Mouse (Mus musculus) heart, embryonic 13.5 days (tissue): ENCODE measurements around the gene Pgd. TPM values are rescaled to one million over a fixed set of nuclear protein-coding genes. Genes with fewer than 3 reads are reported as not detected.
"Not testable (repeated sequence)": the region's sequence is repeated elsewhere in the genome, so short reads cannot be mapped to it uniquely, and the experiment has no call there.

Experiments
- ATAC-seq: fragments of 200-750 bp; cut with Nextera tagmentation; 2 replicates; pipeline ENCODE4 v1.8.0; 2017; ENCODE audit warnings: moderate TSS enrichment; ENCODE audit not compliant: insufficient number of reproducible peaks, low FRiP score, low TSS enrichment; ENCODE audit errors: extremely low read depth
- H3K27ac ChIP-seq: fragments of 300-500 bp; sonication (generic); replicated peaks from 2 replicates; pipeline ENCODE4 v1.5.1; 2015; ENCODE audit warnings: moderate library complexity, mild to moderate bottlenecking, inconsistent platforms
- H3K27me3 ChIP-seq: fragments of 300-500 bp; sonication (generic); replicated peaks from 2 replicates; pipeline ENCODE4 v1.6.1; 2015; ENCODE audit warnings: mild to moderate bottlenecking, inconsistent platforms
- H3K36me3 ChIP-seq: fragments of 300-500 bp; sonication (generic); 2 replicates; pipeline ENCODE4 v1.6.1; 2015; ENCODE audit warnings: mild to moderate bottlenecking, inconsistent platforms
- H3K4me1 ChIP-seq: fragments of 300-500 bp; sonication (generic); 2 replicates; pipeline ENCODE4 v1.6.1; 2015; ENCODE audit warnings: inconsistent platforms
- H3K4me2 ChIP-seq: fragments of 300-500 bp; sonication (generic); 2 replicates; pipeline ENCODE4 v1.6.1; 2015; ENCODE audit warnings: inconsistent platforms, mild to moderate bottlenecking, moderate library complexity
- H3K4me3 ChIP-seq: fragments of 300-500 bp; sonication (generic); 2 replicates; pipeline ENCODE4 v1.5.1; 2015; ENCODE audit warnings: moderate library complexity, mild to moderate bottlenecking, inconsistent platforms
- H3K9ac ChIP-seq: fragments of 300-500 bp; sonication (generic); 2 replicates; pipeline ENCODE4 v1.6.1; 2015; ENCODE audit warnings: inconsistent platforms, mild to moderate bottlenecking, moderate library complexity
- H3K9me3 ChIP-seq: fragments of 300-500 bp; sonication (generic); 2 replicates; pipeline ENCODE4 v1.6.1; 2016; ENCODE audit warnings: inconsistent platforms
- WGBS: fragments of 180-500 bp; shearing (Covaris S2); methylation state at CpG from one replicate; pipeline ENCODE4 v1.1.7; 2015; ENCODE audit warnings: mixed read lengths; 5-methylcytosine and 5-hydroxymethylcytosine counted together
- polyA plus RNA-seq: library from polyadenylated mRNA; unstranded; fragments of >200 nt; fragmentation: Nextera tagmentation; extraction: Ambion mirVana; gene quantifications from 2 replicates; pipeline ENCODE4 v1.2.1, GENCODE M21; 2015

The Pgd gene
- 77.3 and 86.6 TPM in 2 replicates for polyA plus RNA-seq

DNA sequence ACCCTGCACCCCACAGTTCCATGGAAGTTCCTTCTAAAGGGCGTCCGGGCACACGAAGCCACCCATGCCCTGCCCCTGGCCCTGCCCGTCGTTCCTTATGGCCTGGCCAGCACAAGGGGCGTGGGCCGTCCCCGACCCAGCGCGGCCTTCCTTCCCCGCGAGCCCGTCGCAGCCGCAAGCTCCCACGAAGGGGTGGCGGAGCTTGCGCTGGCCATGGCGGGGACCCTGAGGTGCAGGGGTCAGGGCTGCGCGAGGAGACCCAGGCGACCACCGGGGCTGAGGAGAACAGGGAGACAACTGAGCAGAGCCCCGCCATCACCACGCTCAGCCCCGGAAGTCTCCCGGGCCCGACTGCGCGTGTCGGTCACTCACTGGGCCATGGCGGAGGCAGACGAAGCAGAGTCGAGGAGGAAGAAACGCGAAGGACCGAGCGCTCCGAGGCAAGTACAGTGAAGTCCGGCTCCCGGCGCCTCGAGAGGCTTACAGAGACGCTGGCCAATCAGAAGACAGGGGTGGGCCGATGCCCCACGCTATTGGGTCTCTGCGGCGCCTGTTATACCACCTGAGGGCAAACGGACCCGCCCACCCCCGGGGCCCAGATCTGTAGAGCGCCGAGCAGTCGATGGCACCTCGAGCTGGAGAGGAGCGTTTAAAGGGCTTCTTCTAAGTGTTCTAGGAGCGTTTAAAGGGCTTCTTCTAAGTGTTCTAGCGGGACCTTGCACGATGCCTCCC, at the start of gene Pgd:
Gene Pgd, minus strand, starts transcription at position 557 of the 732 bp plus-strand sequence.
- no peaks in the 10 kb centered on the region for H3K9me3 ChIP-seq
- H3K27me3 ChIP-seq: no peaks in the 10 kb centered on the region
- peaks cover 21% of the 10 kb centered on the region for H3K4me1 ChIP-seq
- H3K9ac ChIP-seq: peak within 1 kb of the TSS; percentile 96
- H3K4me3 ChIP-seq: peak within 1 kb of the TSS; percentile 95
- H3K27ac ChIP-seq: peak within 1 kb of the TSS; percentile 90
- peak; percentile 99 for ATAC-seq
- H3K4me2 ChIP-seq: peak within 1 kb of the TSS; percentile 93
- WGBS: 0% methylated on average over 59 of the region's 59 CpGs
- peaks cover 39% of the 10 kb centered on the region for H3K36me3 ChIP-seq

DNA sequence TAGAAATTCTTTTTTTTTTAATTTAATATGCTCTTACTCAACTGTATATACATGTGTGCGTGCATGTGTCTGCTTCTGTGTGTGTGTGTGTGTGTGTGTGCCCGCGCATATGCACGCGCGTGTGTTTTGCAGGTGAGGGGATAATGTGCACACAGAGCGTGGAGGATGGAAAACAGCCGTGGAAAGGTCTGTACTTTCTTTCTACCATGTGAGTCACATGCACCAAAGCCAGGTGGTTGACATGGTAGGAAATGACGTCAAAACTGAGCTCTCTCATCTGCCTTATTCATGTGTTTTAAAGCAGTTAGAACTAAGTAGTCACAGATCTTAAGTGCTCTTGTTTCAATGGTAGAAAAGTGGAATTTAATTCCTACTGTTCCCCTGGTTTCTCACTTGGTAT, 49.4 kb upstream of the Pgd start:
- peaks cover 86% of the 10 kb centered on the region for H3K36me3 ChIP-seq
- H3K9me3 ChIP-seq: no peaks in the 10 kb centered on the region
- H3K27me3 ChIP-seq: no peaks in the 10 kb centered on the region
- H3K4me2 ChIP-seq: no peak overlapping the region
- peaks cover 18% of the 10 kb centered on the region for H3K4me1 ChIP-seq
- 93% methylated on average over 9 of the region's 9 CpGs for WGBS
- H3K9ac ChIP-seq: no peak overlapping the region
- no peak overlapping the region for H3K27ac ChIP-seq
- no peak for ATAC-seq
- no peak overlapping the region for H3K4me3 ChIP-seq

DNA sequence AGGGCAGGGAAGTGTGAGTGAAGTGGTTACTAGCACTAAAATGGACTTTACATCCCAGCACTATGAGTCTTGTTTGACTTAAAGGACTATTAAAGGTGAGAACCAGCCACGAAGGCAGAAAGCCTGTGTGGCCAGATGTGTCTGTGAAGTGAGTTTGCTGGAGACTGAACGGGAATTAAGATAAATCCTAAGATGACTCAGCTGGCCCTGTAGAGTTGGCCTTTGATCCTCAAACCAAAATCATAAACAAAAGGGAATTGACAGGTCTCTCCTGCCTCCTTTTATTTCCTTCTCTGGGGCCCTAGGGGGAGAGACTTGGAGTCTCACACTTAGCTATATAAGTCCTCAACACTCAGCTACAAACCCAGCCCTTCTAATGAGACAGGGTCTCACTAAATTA, 48.8 kb upstream of the Pgd start:
- no peak overlapping the region for H3K4me2 ChIP-seq
- H3K27me3 ChIP-seq: no peaks in the 10 kb centered on the region
- no peak for ATAC-seq
- peaks cover 16% of the 10 kb centered on the region for H3K4me1 ChIP-seq
- no peak overlapping the region for H3K9ac ChIP-seq
- H3K4me3 ChIP-seq: no peak overlapping the region
- peaks cover 86% of the 10 kb centered on the region for H3K36me3 ChIP-seq
- WGBS: 50% methylated on average over 2 of the region's 2 CpGs
- no peaks in the 10 kb centered on the region for H3K9me3 ChIP-seq
- H3K27ac ChIP-seq: no peak overlapping the region

DNA sequence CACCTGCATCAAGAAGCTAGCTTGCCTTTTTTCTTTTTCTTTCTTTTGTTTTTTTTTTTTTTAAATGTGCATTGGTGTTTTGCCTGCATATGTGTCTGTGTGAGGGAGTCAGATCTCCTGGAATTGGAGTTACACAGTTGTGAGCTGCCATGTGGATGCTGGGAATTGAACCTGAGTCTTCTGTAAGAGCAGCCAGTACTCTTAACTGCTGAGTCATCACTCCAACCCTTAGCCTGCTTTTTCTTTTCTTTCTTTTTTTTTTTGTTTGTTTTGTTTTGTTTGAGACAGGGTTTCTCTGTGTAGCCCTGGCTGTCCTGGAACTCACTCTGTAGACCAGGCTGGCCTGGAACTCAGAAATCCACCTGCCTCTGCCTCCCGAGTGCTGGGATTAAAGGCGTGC, 47.9 kb upstream of the Pgd start:
- H3K9me3 ChIP-seq, H3K4me2 ChIP-seq, H3K4me1 ChIP-seq, ATAC-seq, H3K27ac ChIP-seq, H3K4me3 ChIP-seq, H3K27me3 ChIP-seq, H3K9ac ChIP-seq: not testable (repeated sequence)
- WGBS: 90% methylated on average over 2 of the region's 2 CpGs
- peaks cover 86% of the 10 kb centered on the region for H3K36me3 ChIP-seq

DNA sequence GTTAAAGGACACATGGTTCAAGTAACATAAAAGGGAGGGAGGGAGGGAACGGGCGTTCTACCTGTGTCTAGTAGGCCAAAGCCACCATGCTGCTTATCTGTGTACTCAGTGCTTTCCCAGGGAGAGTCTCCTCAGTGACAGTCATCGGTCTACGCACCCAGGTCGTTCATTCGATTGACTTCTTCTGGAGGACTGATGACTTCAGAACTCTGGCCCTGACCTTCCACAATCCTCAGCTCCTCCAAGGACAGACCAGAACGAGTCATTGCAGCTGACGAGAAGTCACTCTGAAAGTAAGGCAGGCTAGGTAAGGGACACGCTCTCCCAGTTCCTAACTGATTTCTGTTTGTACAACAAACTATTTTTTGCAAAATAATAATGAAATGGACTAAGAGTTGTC, 46.9 kb upstream of the Pgd start:
- no peak overlapping the region for H3K4me2 ChIP-seq
- 0 out of 2 replicates have a peak, but pooled peaks cover 5% of the 10 kb centered on the region for H3K4me1 ChIP-seq
- H3K9me3 ChIP-seq: no peaks in the 10 kb centered on the region
- no peaks in the 10 kb centered on the region for H3K27me3 ChIP-seq
- ATAC-seq: no peak
- 87% methylated on average over 9 of the region's 9 CpGs for WGBS
- H3K4me3 ChIP-seq: no peak overlapping the region
- no peak overlapping the region for H3K9ac ChIP-seq
- no peak overlapping the region for H3K27ac ChIP-seq
- H3K36me3 ChIP-seq: peaks cover 84% of the 10 kb centered on the region

DNA sequence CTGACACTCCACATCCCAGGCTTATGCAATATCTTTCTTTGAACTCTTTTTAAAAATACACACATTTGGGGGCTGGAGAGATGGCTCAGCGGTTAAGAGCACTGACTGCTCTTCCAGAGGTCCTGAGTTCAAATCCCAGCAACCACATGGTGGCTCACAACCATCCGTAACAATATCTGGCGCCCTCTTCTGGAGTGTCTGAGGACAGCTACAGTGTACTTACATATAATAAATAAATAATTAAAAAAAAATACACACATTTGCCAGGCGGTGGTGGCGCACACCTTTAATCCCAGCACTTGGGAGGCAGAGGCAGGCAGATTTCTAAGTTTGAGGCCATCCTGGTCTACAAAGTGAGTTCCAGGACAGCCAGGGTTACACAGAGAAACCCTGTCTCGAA, 44.9 kb upstream of the Pgd start:
- H3K9ac ChIP-seq, ATAC-seq, H3K27me3 ChIP-seq, H3K4me2 ChIP-seq, H3K4me1 ChIP-seq, H3K9me3 ChIP-seq, H3K4me3 ChIP-seq, H3K27ac ChIP-seq: not testable (repeated sequence)
- WGBS: 88% methylated on average over 6 of the region's 6 CpGs
- peaks cover 92% of the 10 kb centered on the region for H3K36me3 ChIP-seq

DNA sequence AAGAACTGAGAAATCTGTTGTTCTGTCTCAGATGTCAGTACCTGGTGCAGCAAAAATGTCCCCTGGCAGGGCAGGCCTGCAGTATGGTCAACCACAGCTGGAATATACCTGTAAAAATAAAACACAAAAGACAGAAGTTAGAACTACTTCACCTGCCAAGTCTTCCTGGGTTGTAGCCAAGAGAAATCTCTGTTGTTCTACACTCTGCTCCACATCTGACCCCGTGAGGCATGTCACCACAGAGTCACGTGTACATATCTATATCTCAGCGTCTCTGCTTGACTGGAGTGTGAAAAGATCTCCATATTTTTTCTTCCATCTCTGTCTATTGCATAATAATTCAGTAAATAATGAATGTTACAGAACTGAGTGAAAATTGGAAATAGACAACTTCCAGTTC, 35.9 kb upstream of the Pgd start:
- H3K4me3 ChIP-seq: no peak overlapping the region
- 52% methylated on average over 3 of the region's 3 CpGs for WGBS
- H3K36me3 ChIP-seq: peaks cover 90% of the 10 kb centered on the region
- no peak overlapping the region for H3K4me2 ChIP-seq
- no peak for ATAC-seq
- H3K9me3 ChIP-seq: no peaks in the 10 kb centered on the region
- H3K27ac ChIP-seq: no peak overlapping the region
- H3K9ac ChIP-seq: no peak overlapping the region
- H3K4me1 ChIP-seq: no peaks in the 10 kb centered on the region
- no peaks in the 10 kb centered on the region for H3K27me3 ChIP-seq

DNA sequence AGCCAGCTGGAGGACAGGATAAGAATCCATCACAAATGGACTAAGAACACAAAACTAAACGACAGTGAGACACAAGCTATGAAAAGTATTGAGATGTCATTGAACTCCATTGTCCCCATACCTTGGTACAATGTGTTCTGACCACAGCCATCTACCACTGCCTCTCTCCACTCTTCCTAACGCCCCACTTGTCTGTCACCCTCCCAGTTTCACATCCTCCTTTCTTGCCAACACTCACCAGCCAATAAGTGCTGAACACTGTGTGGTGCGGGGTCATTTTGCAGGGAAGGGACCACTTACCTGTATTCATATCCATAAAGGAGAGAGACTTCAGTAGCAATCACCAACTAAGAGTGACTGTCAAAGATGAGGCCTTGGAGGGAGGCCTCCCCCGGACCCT, 34.5 kb upstream of the Pgd start:
- Histone ChIP-seq H3K4me1 (no peaks in the 10 kb centered on the region), H3K9me3 (no peaks in the 10 kb centered on the region), H3K9ac (no peak overlapping the region), H3K27ac (no peak overlapping the region), H3K4me3 (no peak overlapping the region), H3K36me3 (peaks cover 89% of the 10 kb centered on the region), H3K4me2 (no peak overlapping the region), H3K27me3 (no peaks in the 10 kb centered on the region)
- 80% methylated on average over 4 of the region's 4 CpGs for WGBS
- no peak for ATAC-seq

DNA sequence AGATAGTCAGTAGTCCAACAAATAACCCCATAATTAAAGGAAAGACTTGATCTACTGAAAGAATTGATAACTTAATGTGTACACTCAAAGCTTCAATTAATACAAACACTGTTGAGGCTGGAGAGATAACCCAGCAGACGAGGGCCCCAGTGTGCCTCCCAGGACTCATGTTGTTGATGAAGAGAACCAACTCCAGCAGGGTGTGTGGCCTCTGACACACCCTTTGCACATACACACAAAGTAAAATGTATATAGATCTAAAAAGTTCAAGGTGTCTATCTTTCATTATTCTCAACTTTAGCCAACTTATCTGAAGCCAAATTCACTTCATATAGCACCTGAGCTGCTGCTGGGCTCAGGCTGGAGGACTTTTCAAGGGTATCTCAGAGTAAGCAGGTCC, 30.6 kb upstream of the Pgd start:
- H3K36me3 ChIP-seq: peaks cover 85% of the 10 kb centered on the region
- 50% methylated on average over 1 of the region's 1 CpGs for WGBS
- no peak overlapping the region for H3K4me3 ChIP-seq

DNA sequence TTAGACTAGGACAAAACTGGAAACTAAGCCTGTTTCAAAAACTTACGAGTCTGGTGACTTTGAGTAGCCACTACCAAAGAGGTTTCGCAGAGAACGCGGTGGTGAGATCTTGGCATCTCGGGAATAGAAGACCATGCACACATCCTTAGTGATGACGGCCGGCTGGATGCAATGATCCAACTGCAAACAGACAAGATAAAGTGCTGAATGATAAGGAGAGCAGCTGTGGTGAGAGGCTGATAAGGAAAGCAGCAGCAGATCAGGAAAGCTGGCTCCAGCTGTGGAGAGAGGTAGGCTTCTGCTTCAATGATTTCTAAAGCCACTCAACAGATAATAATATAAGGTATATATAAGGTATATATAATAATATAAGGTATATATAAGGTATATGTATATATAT, 24.5 kb upstream of the Pgd start:
- H3K4me2 ChIP-seq: no peak overlapping the region
- H3K27me3 ChIP-seq: no peaks in the 10 kb centered on the region
- H3K4me3 ChIP-seq: no peak overlapping the region
- no peak overlapping the region for H3K9ac ChIP-seq
- 32% methylated on average over 7 of the region's 7 CpGs for WGBS
- H3K4me1 ChIP-seq: no peaks in the 10 kb centered on the region
- H3K36me3 ChIP-seq: peaks cover 86% of the 10 kb centered on the region
- no peaks in the 10 kb centered on the region for H3K9me3 ChIP-seq
- ATAC-seq: no peak
- no peak overlapping the region for H3K27ac ChIP-seq

More for the DNA sequence above, 30.6 kb upstream of the Pgd start:
- H3K9me3 ChIP-seq: no peaks in the 10 kb centered on the region
- no peak for ATAC-seq
- no peak overlapping the region for H3K27ac ChIP-seq
- H3K4me1 ChIP-seq: no peaks in the 10 kb centered on the region
- no peak overlapping the region for H3K4me2 ChIP-seq
- H3K27me3 ChIP-seq: no peaks in the 10 kb centered on the region
- no peak overlapping the region for H3K9ac ChIP-seq

DNA sequence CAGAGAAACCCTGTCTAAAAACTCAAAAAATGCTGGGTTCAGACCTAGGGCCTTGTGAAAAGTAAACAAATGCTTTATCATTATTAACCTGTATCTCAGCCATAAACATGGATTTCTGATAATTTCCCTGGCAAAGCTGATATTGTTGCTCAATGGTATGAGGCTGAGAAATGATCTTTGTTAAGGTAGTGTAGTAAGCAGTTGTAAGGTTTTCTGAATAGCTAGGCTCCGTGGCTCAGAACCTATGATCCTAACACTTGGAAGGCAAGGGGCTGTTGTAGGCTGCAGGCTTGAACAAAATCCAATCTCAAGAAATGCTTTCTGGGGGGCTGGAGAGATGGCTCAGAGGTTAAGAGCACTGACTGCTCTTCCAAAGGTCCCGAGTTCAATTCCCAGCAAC, 22.0 kb upstream of the Pgd start:
- peaks cover 93% of the 10 kb centered on the region for H3K36me3 ChIP-seq
- no peak for ATAC-seq
- H3K9me3 ChIP-seq: no peaks in the 10 kb centered on the region
- H3K27ac ChIP-seq: no peak overlapping the region
- 87% methylated on average over 2 of the region's 2 CpGs for WGBS
- H3K9ac ChIP-seq: no peak overlapping the region
- H3K4me2 ChIP-seq: no peak overlapping the region
- H3K4me3 ChIP-seq: no peak overlapping the region
- H3K27me3 ChIP-seq: no peaks in the 10 kb centered on the region
- no peaks in the 10 kb centered on the region for H3K4me1 ChIP-seq

DNA sequence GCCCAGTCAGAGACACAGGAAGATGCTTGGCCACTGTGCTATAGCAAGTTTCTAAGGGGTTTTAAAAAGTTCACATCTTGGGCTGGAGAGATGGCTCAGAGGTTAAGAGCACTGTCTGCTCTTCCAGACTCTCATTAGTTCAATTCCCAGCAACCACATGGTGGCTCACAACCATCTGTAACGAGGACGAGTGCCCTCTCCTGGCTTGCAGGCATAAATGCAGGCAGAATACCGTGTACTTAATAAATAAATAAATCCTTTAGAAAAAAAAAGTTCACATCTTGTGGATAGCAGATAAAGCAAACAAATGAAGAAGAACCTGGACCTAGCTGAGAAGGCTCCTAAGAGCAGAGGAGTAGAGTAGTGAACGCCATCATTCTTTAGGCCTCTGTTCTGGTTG, 16.2 kb upstream of the Pgd start:
- WGBS: 54% methylated on average over 4 of the region's 4 CpGs

More for the DNA sequence above, 16.2 kb upstream of the Pgd start:
- Histone ChIP-seq H3K4me2 (no peak overlapping the region), H3K36me3 (peaks cover 96% of the 10 kb centered on the region), H3K4me1 (no peaks in the 10 kb centered on the region), H3K9me3 (no peaks in the 10 kb centered on the region), H3K4me3 (no peak overlapping the region), H3K27me3 (no peaks in the 10 kb centered on the region), H3K9ac (no peak overlapping the region), H3K27ac (no peak overlapping the region)
- ATAC-seq: no peak
